Mouse (Mus musculus) retina, embryonic 14.5 days (tissue): ENCODE measurements at regions not wholly inside any gene's neighbourhood (a gene's known extent, or its start where the extent isn't known, plus 50 kb on each side); places are given as distances from the start of the nearest gene placed in this dataset.
A peak's percentile ranks its signal among the peaks of the same experiment; 100 is the strongest.

ENCODE experiments used
- DNase-seq: peaks from one replicate; pipeline ENCODE4 v3.0.0-alpha.2; 2015; ENCODE audit warnings: low spot score

- no peak for DNase-seq
Measured at GRCm38 (mm10) chr17:63003911-63004310, 122.8 kb upstream of the Efna5 start.

GRCm38 (mm10) chr17:63002729-63003128 is 121.6 kb upstream of the Efna5 start:
- no peak for DNase-seq

- DNase-seq = no peak
Measured at GRCm38 (mm10) chr17:63001898-63002297, 120.8 kb upstream of the Efna5 start.

GRCm38 (mm10) chr17:62997691-62998090 is 116.6 kb upstream of the Efna5 start:
- DNase-seq = no peak

GRCm38 (mm10) chr17:62995316-62995715 is 114.2 kb upstream of the Efna5 start:
- no peak for DNase-seq

- DNase-seq = no peak
Measured at GRCm38 (mm10) chr17:62992977-62993376, 111.9 kb upstream of the Efna5 start.

GRCm38 (mm10) chr17:62986304-62986703 is 105.2 kb upstream of the Efna5 start:
- no peak for DNase-seq

GRCm38 (mm10) chr17:62980337-62980736 is 99.2 kb upstream of the Efna5 start:
- DNase-seq = peak; percentile 63

GRCm38 (mm10) chr17:62977561-62977960 is 96.4 kb upstream of the Efna5 start:
- DNase-seq = no peak

- DNase-seq = no peak
Measured at GRCm38 (mm10) chr17:62977136-62977535, 96.0 kb upstream of the Efna5 start.

- no peak for DNase-seq
Measured at GRCm38 (mm10) chr17:62974627-62975279, 93.6 kb upstream of the Efna5 start.

- no peak for DNase-seq
Measured at GRCm38 (mm10) chr17:62969025-62969424, 87.9 kb upstream of the Efna5 start.

GRCm38 (mm10) chr17:62963824-62964223 is 82.7 kb upstream of the Efna5 start:
- DNase-seq = no peak

- no peak for DNase-seq
Measured at GRCm38 (mm10) chr17:62962292-62962618, 81.1 kb upstream of the Efna5 start.

GRCm38 (mm10) chr17:62961596-62962291 is 80.6 kb upstream of the Efna5 start:
- DNase-seq = no peak

GRCm38 (mm10) chr17:62959146-62959545 is 78.0 kb upstream of the Efna5 start:
- DNase-seq = no peak

GRCm38 (mm10) chr17:62947537-62948193 is 66.5 kb upstream of the Efna5 start:
- no peak for DNase-seq

GRCm38 (mm10) chr17:62940573-62941252 is 59.6 kb upstream of the Efna5 start:
- DNase-seq = no peak

- DNase-seq = no peak
Measured at GRCm38 (mm10) chr17:62939930-62940572, 58.9 kb upstream of the Efna5 start.

GRCm38 (mm10) chr17:62939171-62939570 is 58.1 kb upstream of the Efna5 start:
- no peak for DNase-seq
